Mouse (Mus musculus) MEL (cell line): ENCODE results near the gene Phgr1.

ENCODE experiments used
- CTCF ChIP-seq, 3 experiments: IDR thresholded peaks in 2 of 3; conservative IDR thresholded peaks in 1 of 3; 2 replicates each; pipeline ENCODE4 v1.5.1; 2011 to 2012; ENCODE audit warnings: low read length in 3 of 3, low read depth in 2 of 3, mild to moderate bottlenecking in 2 of 3, improper control_type of control experiment in 1 of 3, inconsistent platforms in 1 of 3, mixed read lengths in 1 of 3, moderate library complexity in 1 of 3; ENCODE audit not compliant: control insufficient read depth in 1 of 3, insufficient read depth in 1 of 3, poor library complexity in 1 of 3, severe bottlenecking in 1 of 3
- EP300 ChIP-seq, 2 experiments: IDR thresholded peaks; 2 replicates each; pipeline ENCODE4 v1.6.1; 2011; ENCODE audit warnings: improper control_type of control experiment in 2 of 2, low read length in 2 of 2, low read depth in 1 of 2, mild to moderate bottlenecking in 1 of 2
- NELFE ChIP-seq: IDR thresholded peaks from 2 replicates; pipeline ENCODE4 v1.6.1; 2011; ENCODE audit warnings: low read depth, low read length, improper control_type of control experiment
- POLR2A ChIP-seq, 2 experiments: IDR thresholded peaks; 2 replicates each; pipeline ENCODE4 v1.6.1; 2011 to 2012; ENCODE audit warnings: low read length in 2 of 2, mild to moderate bottlenecking in 2 of 2, control low read depth in 1 of 2, improper control_type of control experiment in 1 of 2, low read depth in 1 of 2, moderate library complexity in 1 of 2; ENCODE audit not compliant: control insufficient read depth in 1 of 2, insufficient read depth in 1 of 2, poor library complexity in 1 of 2
- POLR2AphosphoS2 ChIP-seq: IDR thresholded peaks from 2 replicates; pipeline ENCODE4 v1.6.1; 2011; ENCODE audit warnings: low read length, improper control_type of control experiment
- POLR2AphosphoS5 ChIP-seq: IDR thresholded peaks from 2 replicates; pipeline ENCODE4 v1.6.1; 2012; ENCODE audit warnings: low read depth, borderline replicate concordance, mild to moderate bottlenecking, inconsistent platforms, low read length, moderate library complexity, mixed read lengths
- UBTF ChIP-seq: IDR thresholded peaks from 2 replicates; pipeline ENCODE4 v1.6.1; 2012; ENCODE audit warnings: low read depth, mild to moderate bottlenecking, inconsistent platforms, low read length, improper control_type of control experiment, moderate library complexity, borderline replicate concordance; ENCODE audit not compliant: insufficient read depth
- USF1 ChIP-seq: IDR thresholded peaks from 2 replicates; pipeline ENCODE4 v1.6.1; 2014; ENCODE audit warnings: low read depth, mild to moderate bottlenecking, inconsistent platforms, low read length, improper control_type of control experiment, moderate library complexity

DNA sequence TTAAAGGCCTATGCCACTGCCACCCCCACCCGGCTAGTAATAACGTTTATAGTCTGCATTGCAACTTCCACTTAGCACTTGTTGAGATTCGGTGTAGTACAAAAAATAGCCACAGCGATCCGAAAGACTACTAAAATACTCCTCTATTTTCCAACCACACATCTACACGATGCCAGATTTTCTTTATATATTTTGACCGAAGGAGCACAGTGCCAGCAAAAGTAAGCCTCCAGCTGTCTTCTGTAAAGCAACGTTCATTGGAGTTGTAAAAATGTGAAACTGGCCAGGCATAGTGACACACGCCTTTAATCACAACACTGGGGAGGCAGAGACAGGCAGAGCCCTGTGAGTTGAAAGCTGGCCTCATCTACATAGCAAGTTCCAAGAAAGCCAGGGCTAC, 31.4 kb upstream of the Phgr1 start:
- no peak for TF ChIP-seq POLR2AphosphoS2
- no peak for TF ChIP-seq UBTF
- no peak for TF ChIP-seq POLR2AphosphoS5
- TF ChIP-seq CTCF (IDR thresholded peaks at IDR 0.05 in 2 of 3, conservative IDR thresholded peaks at IDR 0.05 in 1 of 3; ENCODE audit: control insufficient read depth in 1 of 3, insufficient read depth in 1 of 3, low read depth in 2 of 3, low read length in 3 of 3, poor library complexity in 1 of 3, severe bottlenecking in 1 of 3): no peak
- TF ChIP-seq EP300 (IDR thresholded peaks at IDR 0.05; ENCODE audit: low read depth in 1 of 2, low read length in 2 of 2): no peak
- no peak for TF ChIP-seq POLR2A (IDR thresholded peaks at IDR 0.05; ENCODE audit: control insufficient read depth in 1 of 2, insufficient read depth in 1 of 2, low read depth in 1 of 2, low read length in 2 of 2, poor library complexity in 1 of 2)
- TF ChIP-seq USF1: no peak
- no peak for TF ChIP-seq NELFE
